Mouse (Mus musculus): ENCODE data around the gene Gm42957.

DNA sequence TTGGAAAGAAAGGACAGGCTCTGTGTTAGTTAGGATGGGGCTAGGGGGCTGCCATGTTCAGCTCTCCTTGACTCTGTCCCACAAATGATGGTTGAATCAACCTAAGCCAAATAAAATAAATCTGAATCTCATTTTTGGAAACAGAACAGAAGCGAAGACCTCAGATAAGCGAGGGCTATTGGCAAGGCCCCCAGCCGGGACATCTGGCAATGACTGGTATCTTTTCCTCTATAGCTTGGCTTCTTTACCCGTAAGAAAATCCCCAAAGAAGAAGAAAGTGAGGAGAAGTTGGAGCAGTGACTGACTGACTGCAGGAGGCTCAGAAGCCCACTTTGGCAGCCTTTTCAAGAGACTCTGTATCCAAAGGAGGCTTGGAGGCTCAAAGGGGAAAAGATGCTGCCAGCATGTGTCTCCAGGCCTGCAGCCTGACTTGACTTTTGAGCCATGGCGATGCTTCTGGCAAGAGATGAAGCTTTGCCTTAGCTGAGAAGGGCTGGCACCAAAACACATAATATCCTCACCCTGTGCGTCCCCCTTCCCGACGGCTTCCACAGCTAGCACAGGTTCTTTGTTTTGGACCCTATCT is 27.6 kb downstream of the Gm42957 start:
- TF ChIP-seq POLR2A (IDR thresholded peaks at IDR 0.05; ENCODE audit: low read depth, low read length), result no peak
- no peak for TF ChIP-seq CTCF (IDR thresholded peaks at IDR 0.05; ENCODE audit: extremely low read depth, insufficient read depth, insufficient read length, insufficient replicate concordance)

All from spleen, adult 2 months (tissue).